Comparison of ENCODE assay signal across 15 mouse cellular contexts in genomic region chr10:108202126-108202525, GRCm38 (mm10).
"Had no signal": no experiment of that assay in that cellular context is flagged by ENCODE, and none has a peak within 500 bp of the region (broad histone marks: within the 10 kb centered on the region; RNA-seq: fewer than 3 reads in every experiment).

No protein-coding gene starts in this region.

- H3K9me3 ChIP-seq: kidney, embryonic 15.5 days; limb, embryonic 13.5 days; midbrain, embryonic 13.5 days; neural tube, embryonic 13.5 days had no signal

- H3K27me3 ChIP-seq: kidney, embryonic 15.5 days; limb, embryonic 13.5 days; midbrain, embryonic 13.5 days; neural tube, embryonic 13.5 days had no signal

- H3K27ac ChIP-seq: kidney, embryonic 15.5 days; limb, embryonic 13.5 days; liver, embryonic 14.5 days; midbrain, embryonic 13.5 days; neural tube, embryonic 13.5 days had no signal

- DNase-seq: kidney, postnatal 36 days; layer of hippocampus, adult 9-11 months; layer of hippocampus, postnatal 36 days; left cerebral cortex, postnatal 4 days; lung, adult 18-20 months; retina, postnatal 1 day; right cerebral cortex, postnatal 4 days; spleen, adult 18-20 months; thymus, adult 18-20 months; thymus, postnatal 14 days had no signal

- H3K4me3 ChIP-seq: kidney, embryonic 15.5 days; limb, embryonic 13.5 days; midbrain, embryonic 13.5 days; neural tube, embryonic 13.5 days had no signal

- H3K4me1 ChIP-seq: kidney, embryonic 15.5 days; neural tube, embryonic 13.5 days had no signal

- H3K4me2 ChIP-seq: kidney, embryonic 15.5 days; limb, embryonic 13.5 days; midbrain, embryonic 13.5 days; neural tube, embryonic 13.5 days had no signal

- H3K9ac ChIP-seq: kidney, embryonic 15.5 days; limb, embryonic 13.5 days; liver, embryonic 14.5 days; midbrain, embryonic 13.5 days; neural tube, embryonic 13.5 days had no signal

- ATAC-seq: midbrain, embryonic 13.5 days had no signal
